Mouse (Mus musculus): Measurements from ENCODE around the gene Bmper.

GRCm38 (mm10) chr9:23464981-23465630 lies 242.2 kb downstream of the Bmper start:
- TF ChIP-seq POLR2A (IDR thresholded peaks at IDR 0.05; ENCODE audit: borderline replicate concordance, extremely low read depth, low read depth, low read length) = no peak
- TF ChIP-seq CTCF (IDR thresholded peaks at IDR 0.05; ENCODE audit: insufficient read depth, low read length) = no peak
